In the genomic region with DNA sequence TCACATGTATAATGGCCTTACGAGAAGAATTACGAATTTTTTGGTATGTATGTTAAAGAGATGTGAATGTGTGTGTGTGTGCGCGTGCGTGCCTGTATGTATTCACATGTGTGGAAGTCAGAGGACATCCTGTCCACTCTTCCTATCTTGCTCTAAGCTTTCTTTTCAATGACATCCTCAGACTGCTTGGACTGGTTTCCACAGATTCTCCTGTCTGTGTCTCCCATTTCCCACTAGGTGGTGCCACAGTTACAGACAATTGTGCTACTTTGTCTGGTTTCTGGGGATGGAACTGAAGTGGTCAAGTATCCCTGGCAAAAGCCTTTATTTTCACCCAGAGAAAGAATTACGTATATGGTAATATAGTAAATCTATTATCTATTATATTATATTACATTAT, we compare ENCODE assay signal across 7 mouse cellular contexts. TPM values are rescaled to one million over a fixed set of nuclear protein-coding genes. Genes with fewer than 3 reads are reported as not detected.
DNase-seq lines count a peak whose midpoint lies in the region; ATAC-seq and TF ChIP-seq lines count a peak whose summit lies in the region.

No protein-coding gene starts in this region.

- TF ChIP-seq EP300 in lung, postnatal 0 days (IDR thresholded peaks at IDR 0.05) = no peak

- no peaks in the 10 kb centered on the region for H3K36me3 ChIP-seq in hindbrain, embryonic 11.5 days (ENCODE audit: control insufficient read depth, insufficient read depth, low read length)
- H3K36me3 ChIP-seq in hindbrain, embryonic 12.5 days = no peaks in the 10 kb centered on the region
- H3K36me3 ChIP-seq in embryonic facial prominence, embryonic 14.5 days (ENCODE audit: control insufficient read depth, insufficient read depth, low read length) = 0 out of 2 replicates have a peak, but pooled peaks cover 1% of the 10 kb centered on the region
- H3K36me3 ChIP-seq in lung, postnatal 0 days (ENCODE audit: insufficient read depth, low read length) = no peaks in the 10 kb centered on the region

- H3K27me3 ChIP-seq in hindbrain, embryonic 11.5 days (ENCODE audit: control insufficient read depth, insufficient read depth, low read length) = no peaks in the 10 kb centered on the region
- no peaks in the 10 kb centered on the region for H3K27me3 ChIP-seq in hindbrain, embryonic 12.5 days
- no peaks in the 10 kb centered on the region for H3K27me3 ChIP-seq in embryonic facial prominence, embryonic 14.5 days (replicated peaks; ENCODE audit: control insufficient read depth, insufficient read depth, low read length)
- H3K27me3 ChIP-seq in lung, postnatal 0 days (replicated peaks; ENCODE audit: insufficient read depth, low read length) = peaks cover 6% of the 10 kb centered on the region; the same call in 1 of the 2 replicates

- H3K9ac ChIP-seq in hindbrain, embryonic 11.5 days (ENCODE audit: low read depth, low read length) = no peak overlapping the region
- no peak overlapping the region for H3K9ac ChIP-seq in hindbrain, embryonic 12.5 days
- H3K9ac ChIP-seq in embryonic facial prominence, embryonic 14.5 days (ENCODE audit: low read depth, low read length) = no peak overlapping the region
- H3K9ac ChIP-seq in lung, postnatal 0 days (replicated peaks; ENCODE audit: low read depth) = no peak overlapping the region

- no peaks in the 10 kb centered on the region for H3K9me3 ChIP-seq in hindbrain, embryonic 11.5 days (ENCODE audit: control insufficient read depth, low read length)
- 0 out of 2 replicates have a peak, but pooled peaks cover 3% of the 10 kb centered on the region for H3K9me3 ChIP-seq in hindbrain, embryonic 12.5 days (replicated peaks)
- H3K9me3 ChIP-seq in embryonic facial prominence, embryonic 14.5 days (ENCODE audit: control insufficient read depth, low read length) = peaks cover 5% of the 10 kb centered on the region
- no peaks in the 10 kb centered on the region for H3K9me3 ChIP-seq in lung, postnatal 0 days (ENCODE audit: low read length)

- no peak for ATAC-seq in hindbrain, embryonic 11.5 days (ENCODE audit: low FRiP score)
- ATAC-seq in hindbrain, embryonic 12.5 days (ENCODE audit: low FRiP score) = no peak
- no peak for ATAC-seq in embryonic facial prominence, embryonic 14.5 days (ENCODE audit: low read depth)
- ATAC-seq in lung, postnatal 0 days = no peak

- 58% methylated on average over 6 of the region's 6 CpGs for WGBS in hindbrain, embryonic 11.5 days
- WGBS in hindbrain, embryonic 12.5 days = 58% methylated on average over 6 of the region's 6 CpGs
- WGBS in embryonic facial prominence, embryonic 14.5 days = 66% methylated on average over 6 of the region's 6 CpGs
- 49% methylated on average over 6 of the region's 6 CpGs for WGBS in lung, postnatal 0 days

- no peaks in the 10 kb centered on the region for H3K4me1 ChIP-seq in hindbrain, embryonic 11.5 days (replicated peaks; ENCODE audit: control insufficient read depth, insufficient read depth, low read length)
- peaks cover 8% of the 10 kb centered on the region for H3K4me1 ChIP-seq in hindbrain, embryonic 12.5 days
- no peaks in the 10 kb centered on the region for H3K4me1 ChIP-seq in embryonic facial prominence, embryonic 14.5 days (ENCODE audit: control insufficient read depth, insufficient read depth, low read length)
- no peaks in the 10 kb centered on the region for H3K4me1 ChIP-seq in lung, postnatal 0 days (ENCODE audit: insufficient read depth, low read depth, low read length)

- peak; percentile 73 for DNase-seq in hindbrain, embryonic 11.5 days (ENCODE audit: low spot score)
- peak; percentile 27 for DNase-seq in urinary bladder, postnatal 14 days (ENCODE audit: low spot score)
- DNase-seq in urinary bladder, adult 2 months (ENCODE audit: low spot score) = no peak
- DNase-seq in embryonic facial prominence, embryonic 14.5 days (ENCODE audit: low spot score) = peak; percentile 88
- DNase-seq in lung, postnatal 0 days (ENCODE audit: low spot score) = peak; percentile 82
- no peak for DNase-seq in spleen, postnatal 10 days (ENCODE audit: low spot score in 2 of 2)

- no peak overlapping the region for H3K4me3 ChIP-seq in hindbrain, embryonic 11.5 days (ENCODE audit: low read depth, low read length)
- no peak overlapping the region for H3K4me3 ChIP-seq in hindbrain, embryonic 12.5 days
- no peak overlapping the region for H3K4me3 ChIP-seq in embryonic facial prominence, embryonic 14.5 days (ENCODE audit: low read depth, low read length)
- no peak overlapping the region for H3K4me3 ChIP-seq in lung, postnatal 0 days (ENCODE audit: low read depth, low read length)

- H3K27ac ChIP-seq in hindbrain, embryonic 11.5 days (ENCODE audit: low read depth, low read length) = no peak overlapping the region
- no peak overlapping the region for H3K27ac ChIP-seq in hindbrain, embryonic 12.5 days
- no peak overlapping the region for H3K27ac ChIP-seq in embryonic facial prominence, embryonic 14.5 days (replicated peaks; ENCODE audit: low read depth, low read length)
- no peak overlapping the region for H3K27ac ChIP-seq in lung, postnatal 0 days (ENCODE audit: low read length)

- peak; percentile 86 for TF ChIP-seq CTCF in lung, postnatal 0 days (IDR thresholded peaks at IDR 0.05)

- no peak overlapping the region for H3K4me2 ChIP-seq in hindbrain, embryonic 11.5 days (replicated peaks; ENCODE audit: low read depth, low read length)
- no peak overlapping the region for H3K4me2 ChIP-seq in hindbrain, embryonic 12.5 days (replicated peaks)
- H3K4me2 ChIP-seq in embryonic facial prominence, embryonic 14.5 days (ENCODE audit: low read depth, low read length) = no peak overlapping the region
- no peak overlapping the region for H3K4me2 ChIP-seq in lung, postnatal 0 days (replicated peaks; ENCODE audit: low read depth, low read length)

RNA-seq across cellular contexts. Expression of a gene that starts 4.0 kb away (rescaled TPM):
- polyA plus RNA-seq in hindbrain, embryonic 11.5 days (2014; fragmentation: Nextera tagmentation; extraction: Ambion mirVana) = 13.5 and 15.2 TPM in 2 replicates
- polyA plus RNA-seq in hindbrain, embryonic 12.5 days (2016; fragmentation: Nextera tagmentation; extraction: Ambion mirVana) = 14.6 and 17.1 TPM in 2 replicates
- polyA plus RNA-seq in urinary bladder, adult 2 months (2012; rRNA removed) = 4.2 and 6.3 TPM in 2 replicates
- polyA plus RNA-seq in embryonic facial prominence, embryonic 14.5 days (2014; fragmentation: Nextera tagmentation; extraction: Ambion mirVana) = 16.6 and 17.7 TPM in 2 replicates
- 3.3 and 3.5 TPM in 2 replicates for polyA plus RNA-seq in lung, postnatal 0 days (2015; fragmentation: Nextera tagmentation; extraction: Ambion mirVana)

Comparison
In these comparisons a context has a peak if more than half of its experiments do, and no peak if none do; other contexts are left out.
1. DNase-seq: peak in hindbrain, embryonic 11.5 days (single experiment), urinary bladder, postnatal 14 days (single experiment), embryonic facial prominence, embryonic 14.5 days (single experiment) and lung, postnatal 0 days (single experiment); none in urinary bladder, adult 2 months (single experiment) and spleen, postnatal 10 days (0 of 2).